In the genomic region with DNA sequence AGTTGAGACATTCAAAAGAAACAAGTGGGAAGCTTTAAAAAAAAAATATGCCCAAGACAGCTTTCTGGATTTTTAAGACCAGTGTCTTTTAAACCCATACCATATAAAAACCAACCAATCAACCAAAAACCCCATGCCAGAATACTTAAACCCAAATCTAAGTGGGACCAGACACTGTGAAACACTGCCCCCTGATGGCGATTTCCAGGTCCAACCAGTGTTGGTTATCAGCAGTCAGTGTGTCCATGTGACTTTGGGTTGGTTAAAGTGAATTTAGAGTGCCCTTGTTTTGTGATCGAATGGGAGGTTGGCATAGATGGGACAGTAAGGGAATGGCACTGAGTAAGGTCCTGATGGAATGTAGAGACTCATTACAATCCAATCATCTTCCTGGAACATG, we compare ENCODE assay signal across 11 mouse cellular contexts.
A peak's percentile ranks its signal among the peaks of the same experiment; 100 is the strongest.
DNase-seq lines count a peak whose midpoint lies in the region; ATAC-seq lines count a peak whose summit lies in the region.
"Had no signal": no experiment of that assay in that cellular context is flagged by ENCODE, and none has a peak within 500 bp of the region (broad histone marks: within the 10 kb centered on the region; RNA-seq: fewer than 3 reads in every experiment).

No protein-coding gene starts in this region.

- no peak overlapping the region for H3K4me2 ChIP-seq in hindbrain, embryonic 13.5 days
- H3K4me2 ChIP-seq: hindbrain, embryonic 15.5 days; lung, embryonic 15.5 days; stomach, embryonic 15.5 days had no signal

- DNase-seq in gastrocnemius, postnatal 10 days = peak; percentile 13
- no peak for DNase-seq in gastrocnemius, postnatal 4 days (ENCODE audit: low spot score in 2 of 2)
- DNase-seq in ovary, postnatal 36 days (ENCODE audit: low spot score) = peak; percentile 24
- no peak for DNase-seq in ovary, postnatal 10 days (ENCODE audit: low spot score)
- peak; percentile 44 for DNase-seq in adrenal gland, adult 2 months
- peak; percentile 36 to 40 for DNase-seq in kidney, postnatal 4 days
- no peak for DNase-seq in frontal cortex, postnatal 10 days (ENCODE audit: low spot score in 2 of 2)

- H3K4me3 ChIP-seq in hindbrain, embryonic 13.5 days = no peak overlapping the region
- H3K4me3 ChIP-seq: hindbrain, embryonic 15.5 days; lung, embryonic 15.5 days; stomach, embryonic 15.5 days had no signal

- no peaks in the 10 kb centered on the region for H3K4me1 ChIP-seq in hindbrain, embryonic 13.5 days (replicated peaks)
- H3K4me1 ChIP-seq: hindbrain, embryonic 15.5 days; lung, embryonic 15.5 days; stomach, embryonic 15.5 days had no signal

- ATAC-seq in hindbrain, embryonic 13.5 days (ENCODE audit: low FRiP score) = no peak

- no peak overlapping the region for H3K9ac ChIP-seq in hindbrain, embryonic 13.5 days
- H3K9ac ChIP-seq: hindbrain, embryonic 15.5 days; lung, embryonic 15.5 days; stomach, embryonic 15.5 days had no signal

- no peaks in the 10 kb centered on the region for H3K36me3 ChIP-seq in hindbrain, embryonic 13.5 days
- H3K36me3 ChIP-seq: hindbrain, embryonic 15.5 days; lung, embryonic 15.5 days; stomach, embryonic 15.5 days had no signal

- WGBS in hindbrain, embryonic 13.5 days = 48% methylated on average over 2 of the region's 2 CpGs

- no peaks in the 10 kb centered on the region for H3K27me3 ChIP-seq in hindbrain, embryonic 13.5 days
- H3K27me3 ChIP-seq: hindbrain, embryonic 15.5 days; lung, embryonic 15.5 days; stomach, embryonic 15.5 days had no signal

- H3K9me3 ChIP-seq in hindbrain, embryonic 13.5 days = no peaks in the 10 kb centered on the region
- H3K9me3 ChIP-seq: hindbrain, embryonic 15.5 days; lung, embryonic 15.5 days; stomach, embryonic 15.5 days had no signal

- H3K27ac ChIP-seq in hindbrain, embryonic 13.5 days = no peak overlapping the region
- H3K27ac ChIP-seq: hindbrain, embryonic 15.5 days; lung, embryonic 15.5 days; stomach, embryonic 15.5 days had no signal

Comparison
In these comparisons a context has a peak if more than half of its experiments do, and no peak if none do; other contexts are left out.
1. DNase-seq: peak in gastrocnemius, postnatal 10 days (single experiment), ovary, postnatal 36 days (single experiment), adrenal gland, adult 2 months (single experiment) and kidney, postnatal 4 days (2 of 2); none in gastrocnemius, postnatal 4 days (0 of 2), ovary, postnatal 10 days (single experiment) and frontal cortex, postnatal 10 days (0 of 2).